Mouse (Mus musculus) hindbrain, embryonic 16.5 days (tissue): ENCODE results near the gene Hba-x. TPM values are rescaled to one million over a fixed set of nuclear protein-coding genes. Genes with fewer than 3 reads are reported as not detected.

Experiments
- ATAC-seq: fragments of 200-750 bp; cut with Nextera tagmentation; 2 replicates; pipeline ENCODE4 v1.8.0; 2017; ENCODE audit warnings: moderate TSS enrichment, moderate library complexity
- H3K27ac ChIP-seq: fragments of 300-500 bp; sonication (generic); 2 replicates; pipeline ENCODE4 v1.5.1; 2014; ENCODE audit warnings: low read depth, mild to moderate bottlenecking, control low read depth, low read length, moderate library complexity
- H3K27me3 ChIP-seq: fragments of 300-500 bp; sonication (generic); replicated peaks from 2 replicates; pipeline ENCODE4 v1.6.1; 2014; ENCODE audit warnings: low read length; ENCODE audit not compliant: control insufficient read depth, insufficient read depth
- H3K36me3 ChIP-seq: fragments of 300-500 bp; sonication (generic); 2 replicates; pipeline ENCODE4 v1.6.1; 2014; ENCODE audit warnings: mild to moderate bottlenecking, low read length, moderate library complexity, mixed read lengths; ENCODE audit not compliant: control insufficient read depth, insufficient read depth
- H3K4me1 ChIP-seq: fragments of 300-500 bp; sonication (generic); 2 replicates; pipeline ENCODE4 v1.6.1; 2014; ENCODE audit warnings: low read depth, low read length; ENCODE audit not compliant: control insufficient read depth, insufficient read depth
- H3K4me2 ChIP-seq: fragments of 300-500 bp; sonication (generic); 2 replicates; pipeline ENCODE4 v1.6.1; 2014; ENCODE audit warnings: mild to moderate bottlenecking, low read length, control low read depth, moderate library complexity
- H3K4me3 ChIP-seq: fragments of 300-500 bp; sonication (generic); 2 replicates; pipeline ENCODE4 v1.5.1; 2014; ENCODE audit warnings: mild to moderate bottlenecking, low read length, control low read depth, moderate library complexity
- H3K9ac ChIP-seq: fragments of 300-500 bp; sonication (generic); 2 replicates; pipeline ENCODE4 v1.6.1; 2014; ENCODE audit warnings: low read depth, mild to moderate bottlenecking, control low read depth, low read length, moderate library complexity
- H3K9me3 ChIP-seq: fragments of 300-500 bp; sonication (generic); 2 replicates; pipeline ENCODE4 v1.6.1; 2014; ENCODE audit warnings: mild to moderate bottlenecking, low read length, moderate library complexity; ENCODE audit not compliant: control insufficient read depth
- WGBS: fragments of 180-500 bp; shearing (Covaris S2); extraction: QIAGEN DNeasy Blood & Tissue Kit; methylation state at CpG from one replicate; pipeline ENCODE4 v1.1.7; 2014; 5-methylcytosine and 5-hydroxymethylcytosine counted together
- polyA plus RNA-seq: library from polyadenylated mRNA; unstranded; fragments of >200 nt; fragmentation: Nextera tagmentation; extraction: Ambion mirVana; gene quantifications from 2 replicates; pipeline ENCODE4 v1.2.1, GENCODE M21; 2015

Hba-x gene
- polyA plus RNA-seq, 1 experiment from 2014 or later = 4.9 TPM

DNA sequence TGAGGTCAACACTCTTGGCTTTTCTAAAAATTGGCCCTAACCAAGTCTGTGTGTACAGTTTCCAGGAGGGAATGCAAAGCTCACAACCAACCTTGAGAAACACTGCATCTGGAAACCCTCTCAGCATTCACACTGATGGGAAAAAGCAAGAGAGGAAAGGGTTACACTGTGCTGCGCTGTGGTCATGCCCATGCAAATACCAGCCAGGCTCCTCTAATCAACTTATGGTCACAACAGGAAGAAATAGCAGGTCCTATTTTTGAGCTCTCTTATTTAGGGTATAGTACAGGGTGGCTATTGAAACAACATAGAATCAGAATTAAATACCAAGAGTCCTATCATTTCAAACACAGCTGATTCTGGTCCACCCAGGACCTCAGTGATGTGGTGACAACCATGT is 31.6 kb upstream of the Hba-x start:
- H3K36me3 ChIP-seq = peaks cover 18% of the 10 kb centered on the region
- no peaks in the 10 kb centered on the region for H3K9me3 ChIP-seq
- no peak overlapping the region for H3K4me2 ChIP-seq
- H3K4me1 ChIP-seq = no peaks in the 10 kb centered on the region
- no peak overlapping the region for H3K4me3 ChIP-seq
- H3K27me3 ChIP-seq = no peaks in the 10 kb centered on the region
- 78% methylated on average over 1 of the region's 1 CpGs for WGBS
- ATAC-seq = no peak
- no peak overlapping the region; the same call in 1 of the 2 replicates for H3K27ac ChIP-seq
- H3K9ac ChIP-seq = no peak overlapping the region

DNA sequence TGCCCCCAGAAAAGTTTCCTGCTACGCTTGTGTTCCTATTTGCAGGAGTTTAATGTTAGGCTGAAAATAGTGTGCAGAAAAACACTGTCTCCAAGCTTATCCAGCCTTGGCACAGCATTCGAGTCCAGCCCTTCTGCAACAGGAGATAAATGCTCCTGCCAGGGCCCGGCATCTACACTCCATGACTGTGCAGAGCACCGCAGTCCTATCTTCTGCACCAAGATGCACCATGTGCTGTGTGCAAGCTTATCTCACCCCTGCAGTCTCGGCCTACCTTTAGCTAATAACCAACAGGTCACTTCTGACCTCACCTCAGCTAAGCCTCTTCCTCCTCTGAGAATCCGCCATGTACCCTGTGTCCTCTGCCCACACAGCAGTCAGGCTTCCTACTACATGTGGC is 30.6 kb upstream of the Hba-x start:
- no peak overlapping the region for H3K4me2 ChIP-seq
- H3K9me3 ChIP-seq = no peaks in the 10 kb centered on the region
- H3K36me3 ChIP-seq = peaks cover 23% of the 10 kb centered on the region
- H3K27me3 ChIP-seq = no peaks in the 10 kb centered on the region
- H3K4me1 ChIP-seq = no peaks in the 10 kb centered on the region
- no peak overlapping the region for H3K9ac ChIP-seq
- 95% methylated on average over 6 of the region's 6 CpGs for WGBS
- H3K27ac ChIP-seq = no peak overlapping the region
- ATAC-seq = no peak
- no peak overlapping the region for H3K4me3 ChIP-seq

DNA sequence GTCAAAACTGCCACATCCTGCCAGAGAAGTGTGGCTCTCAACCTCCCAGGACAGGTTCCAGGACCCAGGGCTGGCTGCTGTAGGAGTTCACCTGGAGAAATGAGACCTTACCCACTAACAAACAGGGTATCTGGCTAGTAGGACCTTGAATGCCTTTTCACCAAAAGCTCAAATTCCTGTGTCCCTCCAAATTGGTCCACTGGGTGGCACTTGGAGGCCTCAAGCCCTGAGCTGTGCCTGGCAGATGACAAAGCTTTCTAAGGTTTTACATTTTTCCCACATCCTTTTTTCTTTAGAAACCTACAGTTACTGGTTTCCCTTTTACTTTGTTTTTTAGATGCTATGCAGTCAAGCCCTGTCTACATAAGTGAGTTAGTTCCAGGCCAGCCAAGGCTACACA is 29.1 kb upstream of the Hba-x start:
- H3K9me3 ChIP-seq = no peaks in the 10 kb centered on the region
- peaks cover 20% of the 10 kb centered on the region for H3K36me3 ChIP-seq
- H3K27ac ChIP-seq = no peak overlapping the region
- H3K9ac ChIP-seq = no peak overlapping the region
- H3K27me3 ChIP-seq = no peaks in the 10 kb centered on the region
- no peak overlapping the region for H3K4me3 ChIP-seq
- no peaks in the 10 kb centered on the region for H3K4me1 ChIP-seq
- H3K4me2 ChIP-seq = no peak overlapping the region
- no peak for ATAC-seq

DNA sequence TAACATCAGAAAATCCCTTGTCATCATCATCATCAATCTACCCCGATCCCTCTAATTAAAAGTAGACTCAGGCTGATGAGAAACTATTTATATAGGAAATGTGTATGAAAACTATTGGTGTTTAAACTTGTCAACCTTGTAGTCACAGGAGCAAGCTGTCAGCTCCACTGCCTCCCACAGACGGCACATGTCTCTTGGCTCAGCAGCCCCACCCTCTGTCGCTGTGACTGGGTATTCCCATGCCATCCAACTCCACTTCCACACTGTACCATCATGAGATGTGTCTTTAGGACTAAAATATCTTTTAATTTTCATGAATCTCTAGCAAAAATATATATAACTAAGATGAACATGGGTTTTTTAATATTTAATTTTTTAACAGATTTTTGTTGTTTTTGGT is 27.9 kb upstream of the Hba-x start:
- peaks cover 20% of the 10 kb centered on the region for H3K36me3 ChIP-seq
- H3K4me1 ChIP-seq = no peaks in the 10 kb centered on the region
- no peaks in the 10 kb centered on the region for H3K27me3 ChIP-seq
- H3K9me3 ChIP-seq = no peaks in the 10 kb centered on the region
- no peak overlapping the region for H3K4me2 ChIP-seq
- no peak for ATAC-seq
- no peak overlapping the region for H3K9ac ChIP-seq
- no peak overlapping the region for H3K27ac ChIP-seq
- H3K4me3 ChIP-seq = no peak overlapping the region
- WGBS = 89% methylated on average over 3 of the region's 3 CpGs

DNA sequence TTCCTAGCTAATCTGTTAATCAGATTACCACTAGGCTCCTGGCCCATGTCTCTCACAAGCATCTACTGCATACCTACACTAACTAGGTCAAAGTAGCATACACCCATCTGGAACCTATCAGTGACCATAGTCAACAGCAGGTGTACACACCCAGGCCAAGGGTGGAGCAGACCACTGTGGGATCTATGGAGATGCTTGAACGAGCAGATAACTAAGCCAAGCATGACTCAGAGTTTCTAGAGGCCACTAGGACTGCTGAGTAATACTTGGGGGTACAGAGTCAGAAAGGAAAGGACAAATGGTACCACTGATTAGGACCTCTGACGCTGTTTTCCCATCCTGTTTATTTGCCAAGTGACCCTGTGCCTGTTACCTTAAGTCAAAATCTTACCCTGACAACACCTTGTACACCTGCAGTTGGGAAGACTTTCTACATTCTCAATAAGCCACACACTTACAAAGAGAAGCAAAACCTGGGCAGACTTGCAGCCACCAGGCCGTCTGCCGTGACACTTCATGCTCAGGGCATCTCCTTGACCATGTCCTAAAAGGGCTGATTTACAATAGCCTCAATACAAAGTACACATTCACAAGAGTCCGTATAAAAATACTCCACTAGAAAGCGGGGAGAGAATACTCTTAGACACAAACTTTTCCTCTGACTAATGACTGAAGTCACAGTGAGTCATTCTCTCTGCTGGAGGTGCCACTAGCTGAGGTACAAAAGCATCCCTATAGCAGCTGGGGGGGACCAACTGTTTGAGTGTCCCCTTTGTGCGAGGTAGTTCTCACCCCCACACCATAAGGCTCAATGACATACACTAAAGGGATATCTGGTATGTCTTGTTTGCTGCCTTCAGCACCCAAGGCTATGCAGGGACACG is 25.1 kb upstream of the Hba-x start:
- ATAC-seq = no peak
- H3K27ac ChIP-seq = no peak overlapping the region
- no peak overlapping the region for H3K4me2 ChIP-seq
- H3K4me3 ChIP-seq = no peak overlapping the region
- H3K27me3 ChIP-seq = no peaks in the 10 kb centered on the region
- no peak overlapping the region for H3K9ac ChIP-seq
- H3K4me1 ChIP-seq = no peaks in the 10 kb centered on the region
- WGBS = 91% methylated on average over 8 of the region's 8 CpGs
- H3K36me3 ChIP-seq = peaks cover 20% of the 10 kb centered on the region
- no peaks in the 10 kb centered on the region for H3K9me3 ChIP-seq

DNA sequence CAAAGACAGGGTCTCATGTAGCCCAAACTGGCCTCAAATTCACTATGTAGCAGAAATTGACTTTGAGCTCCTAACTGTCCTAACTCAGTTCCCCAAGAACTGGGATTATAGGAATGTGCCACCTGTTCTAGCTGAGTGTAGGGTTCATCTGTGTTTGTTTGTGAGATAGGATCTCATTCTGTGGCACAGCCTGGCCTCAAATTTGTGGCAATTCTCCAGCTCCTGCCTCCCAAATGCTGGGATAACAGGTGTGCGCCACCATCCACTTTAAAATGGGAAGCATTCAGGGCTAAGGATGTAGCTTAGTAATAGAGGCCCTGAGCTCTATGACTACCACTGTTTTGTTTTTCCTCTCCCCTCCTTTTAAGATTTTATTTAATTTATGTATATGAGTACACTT is 23.1 kb upstream of the Hba-x start:
- H3K4me1 ChIP-seq = no peaks in the 10 kb centered on the region
- ATAC-seq = no peak
- no peak overlapping the region for H3K9ac ChIP-seq
- H3K4me2 ChIP-seq = no peak overlapping the region
- 100% methylated on average over 1 of the region's 1 CpGs for WGBS
- H3K36me3 ChIP-seq = peaks cover 11% of the 10 kb centered on the region
- no peak overlapping the region for H3K4me3 ChIP-seq
- no peak overlapping the region for H3K27ac ChIP-seq
- no peaks in the 10 kb centered on the region for H3K27me3 ChIP-seq
- H3K9me3 ChIP-seq = no peaks in the 10 kb centered on the region

DNA sequence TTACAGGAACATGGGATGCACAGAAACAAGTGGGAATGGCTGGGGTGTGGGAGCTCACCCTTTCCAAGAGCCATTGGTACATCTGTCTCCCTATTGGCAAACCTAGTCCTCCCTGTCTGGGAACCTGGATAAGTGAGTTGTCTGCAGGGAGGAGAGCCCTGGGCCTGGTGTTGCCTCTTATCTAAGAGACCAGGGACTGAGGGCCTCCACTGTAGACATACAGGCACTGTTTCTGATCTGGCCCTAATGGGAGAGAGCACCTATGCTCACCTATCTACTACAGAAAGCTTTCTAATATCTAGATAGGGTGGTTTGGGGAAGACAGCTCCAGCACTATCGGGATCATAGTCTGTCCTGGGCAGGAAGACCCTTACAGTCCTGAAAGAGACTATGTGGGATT is 20.1 kb upstream of the Hba-x start:
- Histone ChIP-seq H3K4me2 (no peak overlapping the region), H3K9me3 (no peaks in the 10 kb centered on the region), H3K27me3 (no peaks in the 10 kb centered on the region), H3K4me3 (no peak overlapping the region), H3K36me3 (0 out of 2 replicates have a peak, but pooled peaks cover 4% of the 10 kb centered on the region), H3K9ac (no peak overlapping the region), H3K4me1 (no peaks in the 10 kb centered on the region), H3K27ac (no peak overlapping the region)
- 100% methylated on average over 1 of the region's 1 CpGs for WGBS
- no peak for ATAC-seq

DNA sequence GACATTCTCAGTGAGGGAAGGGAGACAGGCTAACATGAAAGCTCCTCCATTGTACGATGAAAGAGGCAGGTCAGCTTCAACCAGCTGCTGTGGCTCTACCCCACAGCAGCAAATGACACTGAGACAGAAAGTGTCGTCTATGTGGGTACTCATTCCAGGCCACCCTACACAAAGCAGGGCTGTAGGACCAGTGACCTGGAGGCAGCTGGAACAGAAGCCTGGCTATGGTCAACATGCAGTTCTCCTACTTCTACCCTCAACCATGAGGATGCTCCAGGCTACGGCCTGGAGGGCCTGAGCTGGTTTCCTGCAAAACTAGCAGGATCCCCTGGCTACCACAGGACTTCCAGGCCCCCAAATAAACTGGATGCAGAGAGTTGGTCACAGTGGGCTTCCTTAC is 19.6 kb upstream of the Hba-x start:
- no peaks in the 10 kb centered on the region for H3K27me3 ChIP-seq
- 0 out of 2 replicates have a peak, but pooled peaks cover 4% of the 10 kb centered on the region for H3K36me3 ChIP-seq
- H3K27ac ChIP-seq = no peak overlapping the region
- 91% methylated on average over 3 of the region's 3 CpGs for WGBS
- H3K4me3 ChIP-seq = no peak overlapping the region
- H3K4me1 ChIP-seq = no peaks in the 10 kb centered on the region
- no peaks in the 10 kb centered on the region for H3K9me3 ChIP-seq
- H3K4me2 ChIP-seq = no peak overlapping the region
- ATAC-seq = no peak
- H3K9ac ChIP-seq = no peak overlapping the region

DNA sequence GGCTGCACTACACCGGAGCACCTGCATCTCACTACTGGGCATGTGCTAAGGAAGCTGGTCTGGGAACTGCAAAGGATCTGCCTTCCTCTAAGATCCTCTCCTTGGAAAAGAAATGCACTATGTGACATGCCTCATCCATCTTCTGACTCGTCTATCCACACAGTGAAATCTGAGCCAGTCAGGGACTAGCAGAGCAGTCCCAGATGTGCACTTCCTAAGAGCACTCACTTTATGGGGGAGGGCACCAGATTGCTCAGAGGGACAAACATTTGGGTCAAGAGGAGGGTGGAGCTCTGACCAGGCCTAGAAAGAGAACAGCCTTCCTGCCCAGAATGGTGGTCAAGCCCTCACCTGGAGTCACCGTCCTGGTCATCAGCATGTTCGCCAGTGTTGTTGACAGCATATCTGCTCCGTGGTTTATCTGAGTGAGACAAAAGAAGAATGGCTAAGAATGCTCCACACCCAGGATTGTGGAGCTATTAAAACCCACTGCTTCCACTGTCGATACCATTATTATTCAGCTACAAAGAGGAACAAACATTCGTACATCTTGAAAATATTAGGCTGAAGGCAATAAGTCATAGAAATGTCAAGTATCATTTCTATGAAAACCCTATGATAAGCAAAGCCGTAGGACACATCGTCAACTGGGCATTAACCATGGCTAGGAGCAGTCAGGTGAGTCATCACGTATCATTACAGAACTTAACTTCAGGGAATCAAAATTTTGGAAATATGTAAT is 13.4 kb upstream of the Hba-x start:
- Histone ChIP-seq H3K36me3 (no peaks in the 10 kb centered on the region), H3K4me1 (peaks cover 6% of the 10 kb centered on the region), H3K27me3 (no peaks in the 10 kb centered on the region), H3K9me3 (no peaks in the 10 kb centered on the region), H3K27ac (no peak overlapping the region), H3K4me2 (no peak overlapping the region), H3K9ac (no peak overlapping the region), H3K4me3 (no peak overlapping the region)
- ATAC-seq = no peak
- WGBS = 82% methylated on average over 10 of the region's 10 CpGs
